Mouse (Mus musculus) urinary bladder, postnatal 14 days (tissue): ENCODE measurements at regions not wholly inside any gene's neighbourhood (a gene's known extent, or its start where the extent isn't known, plus 50 kb on each side); places are given as distances from the start of the nearest gene placed in this dataset.

ENCODE experiments used
- DNase-seq: peaks from one replicate; pipeline ENCODE4 v3.0.0; 2021; ENCODE audit warnings: low spot score

DNA sequence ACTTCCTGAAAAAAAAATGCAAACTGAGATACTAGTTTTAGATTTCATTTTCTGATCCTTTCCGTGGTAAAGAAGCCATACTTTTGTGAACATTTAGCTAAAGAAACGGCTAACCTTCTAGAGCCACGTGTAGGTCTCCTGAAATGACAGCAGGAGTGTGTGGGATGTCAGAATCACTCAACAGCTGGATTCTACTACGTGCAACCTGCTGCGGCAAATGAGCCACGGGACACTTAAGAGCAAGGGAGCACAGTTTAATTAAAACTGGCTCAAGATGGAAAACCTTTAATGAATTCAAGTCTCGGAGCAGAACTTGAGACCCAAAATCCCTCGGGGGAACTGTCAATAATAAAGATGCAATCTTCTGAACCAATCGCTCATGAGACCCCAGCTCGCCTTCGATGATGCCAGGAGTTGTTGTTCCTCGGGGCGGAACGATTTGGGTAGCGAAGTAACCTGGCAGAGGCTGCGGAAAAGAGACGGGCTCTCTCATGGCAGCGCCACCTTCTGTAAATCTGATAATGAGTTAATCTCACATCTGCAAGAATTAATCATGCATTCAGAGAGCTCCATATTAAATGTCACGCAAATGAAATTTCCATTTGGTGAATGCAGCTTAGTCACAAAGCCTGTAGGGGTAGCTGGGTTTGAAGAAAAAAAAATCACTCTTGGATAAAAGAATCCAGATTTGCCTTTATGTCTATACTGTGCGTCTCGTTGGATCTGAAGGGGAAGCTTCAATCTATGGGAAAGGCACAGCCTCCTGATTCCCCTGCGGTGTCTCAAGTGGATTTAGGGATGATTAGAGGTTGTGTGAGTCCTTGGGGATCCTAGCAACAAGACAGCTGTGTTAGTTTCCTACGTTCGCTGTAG lies 90.9 kb upstream of the Krr1 start:
- no peak for DNase-seq

DNA sequence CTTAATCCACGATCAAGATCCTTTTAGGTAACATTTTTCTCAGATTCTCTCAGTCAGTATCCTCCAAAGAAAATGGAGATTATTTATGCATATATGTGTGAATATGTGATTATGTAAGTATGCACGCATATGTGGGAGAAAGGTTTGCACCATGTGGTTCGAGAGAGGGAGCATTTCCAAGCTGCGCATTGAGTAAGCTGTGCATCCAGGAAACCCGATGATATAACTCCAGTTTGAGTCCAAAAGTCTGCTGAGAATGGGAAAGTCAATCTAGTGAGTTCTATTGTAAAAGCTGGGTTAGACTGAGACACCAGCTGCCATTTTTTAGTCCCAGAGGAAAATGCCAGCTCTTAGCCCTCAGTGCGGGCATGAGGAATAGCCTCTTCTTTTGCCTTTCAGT lies 89.9 kb upstream of the Krr1 start:
- DNase-seq, result no peak

DNA sequence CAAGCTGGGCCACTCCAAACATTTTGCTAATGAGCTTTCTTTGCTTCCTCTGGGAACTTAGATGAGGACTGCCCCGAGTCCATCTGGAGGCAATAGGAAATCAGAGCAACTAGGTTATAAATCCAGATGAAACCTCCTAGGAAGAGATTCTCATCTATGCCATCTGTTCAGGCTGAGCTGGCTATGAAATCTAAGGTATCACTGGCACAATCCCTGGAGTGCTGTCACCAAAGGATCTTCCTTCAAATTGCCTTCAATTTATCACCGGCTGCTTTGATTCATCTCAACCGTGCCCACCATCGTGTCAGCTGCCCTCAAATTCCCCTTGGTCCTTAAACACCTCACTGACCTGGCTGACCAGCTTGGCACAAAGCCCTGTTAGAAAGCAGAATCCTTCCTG lies 87.8 kb upstream of the Krr1 start:
- DNase-seq, result no peak

DNA sequence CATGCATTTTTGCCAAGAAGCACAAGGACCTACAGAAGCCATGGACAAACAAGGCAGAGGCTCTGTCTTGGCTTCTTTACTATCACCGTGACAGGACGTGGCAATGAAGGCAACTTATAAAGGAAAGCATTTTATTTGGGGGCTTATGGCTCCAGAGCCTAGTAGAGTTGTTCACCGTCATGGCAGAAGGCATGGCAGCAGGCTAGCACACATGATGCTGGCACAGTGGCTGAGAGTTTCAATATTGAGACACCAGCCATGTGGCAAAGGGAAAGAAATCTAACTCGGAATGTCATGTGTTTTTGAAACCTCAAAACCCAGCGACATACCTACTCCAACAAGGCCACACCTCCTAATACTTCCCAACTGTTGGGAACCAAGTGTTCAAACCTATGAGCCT lies 83.4 kb upstream of the Krr1 start:
- no peak for DNase-seq

DNA sequence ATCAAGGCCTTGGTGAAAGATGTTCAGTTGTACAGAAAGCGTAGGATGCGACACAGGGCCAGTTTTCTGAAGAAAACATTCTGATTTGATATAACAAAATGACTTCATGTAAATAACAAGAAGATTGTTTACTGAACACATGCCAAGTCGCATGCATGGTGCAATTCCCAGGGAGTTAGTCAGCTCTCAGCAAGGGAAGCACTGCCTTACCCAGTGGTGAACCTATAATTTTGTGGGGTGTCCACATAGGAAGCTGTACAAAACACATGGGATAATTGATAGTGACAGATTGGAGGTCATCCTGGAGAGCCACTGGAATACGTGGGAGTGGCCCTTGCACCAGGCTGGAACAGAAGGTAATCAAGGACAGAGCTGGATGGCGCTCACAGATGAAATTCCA lies 79.0 kb upstream of the Krr1 start:
- peak; percentile 15 for DNase-seq

DNA sequence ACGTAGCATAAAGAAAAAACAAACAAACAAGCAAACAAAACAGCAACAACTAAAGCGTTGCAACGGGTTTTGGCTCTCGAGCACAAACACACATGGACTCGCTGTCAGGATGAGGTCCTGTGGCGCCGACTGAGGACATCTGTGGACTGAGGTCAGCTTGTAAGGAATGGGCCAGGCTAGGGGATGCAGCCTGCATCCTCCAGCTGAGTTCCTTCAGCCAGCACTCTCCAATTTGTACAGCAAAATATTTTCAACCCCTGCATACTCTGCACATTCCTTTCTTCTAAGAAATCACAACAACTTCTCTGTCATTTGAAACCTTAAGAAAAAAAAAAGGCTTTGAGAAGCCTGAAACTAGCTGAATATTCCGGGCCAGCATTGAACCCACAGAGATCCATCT lies 78.5 kb upstream of the Krr1 start:
- peak; percentile 71 for DNase-seq

DNA sequence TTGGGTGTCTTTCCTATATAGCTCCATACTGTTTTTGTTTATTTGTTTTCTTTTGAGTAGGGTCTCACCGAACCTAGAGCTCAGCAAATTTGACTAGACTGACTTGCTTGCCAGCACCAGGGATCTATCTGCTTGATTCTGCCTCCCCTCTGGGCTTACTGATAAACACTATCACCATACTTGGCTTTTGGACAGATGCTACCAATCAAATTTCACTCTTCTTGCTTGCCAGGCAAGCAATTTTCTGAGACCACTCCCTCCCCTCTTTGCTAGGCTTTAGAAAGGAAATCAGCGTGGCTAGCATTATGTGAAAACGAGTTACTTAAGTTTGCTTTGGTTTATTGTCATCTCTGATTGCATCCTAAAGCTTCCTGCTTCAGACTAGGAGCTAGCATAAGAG lies 75.1 kb upstream of the Krr1 start:
- DNase-seq, result no peak

DNA sequence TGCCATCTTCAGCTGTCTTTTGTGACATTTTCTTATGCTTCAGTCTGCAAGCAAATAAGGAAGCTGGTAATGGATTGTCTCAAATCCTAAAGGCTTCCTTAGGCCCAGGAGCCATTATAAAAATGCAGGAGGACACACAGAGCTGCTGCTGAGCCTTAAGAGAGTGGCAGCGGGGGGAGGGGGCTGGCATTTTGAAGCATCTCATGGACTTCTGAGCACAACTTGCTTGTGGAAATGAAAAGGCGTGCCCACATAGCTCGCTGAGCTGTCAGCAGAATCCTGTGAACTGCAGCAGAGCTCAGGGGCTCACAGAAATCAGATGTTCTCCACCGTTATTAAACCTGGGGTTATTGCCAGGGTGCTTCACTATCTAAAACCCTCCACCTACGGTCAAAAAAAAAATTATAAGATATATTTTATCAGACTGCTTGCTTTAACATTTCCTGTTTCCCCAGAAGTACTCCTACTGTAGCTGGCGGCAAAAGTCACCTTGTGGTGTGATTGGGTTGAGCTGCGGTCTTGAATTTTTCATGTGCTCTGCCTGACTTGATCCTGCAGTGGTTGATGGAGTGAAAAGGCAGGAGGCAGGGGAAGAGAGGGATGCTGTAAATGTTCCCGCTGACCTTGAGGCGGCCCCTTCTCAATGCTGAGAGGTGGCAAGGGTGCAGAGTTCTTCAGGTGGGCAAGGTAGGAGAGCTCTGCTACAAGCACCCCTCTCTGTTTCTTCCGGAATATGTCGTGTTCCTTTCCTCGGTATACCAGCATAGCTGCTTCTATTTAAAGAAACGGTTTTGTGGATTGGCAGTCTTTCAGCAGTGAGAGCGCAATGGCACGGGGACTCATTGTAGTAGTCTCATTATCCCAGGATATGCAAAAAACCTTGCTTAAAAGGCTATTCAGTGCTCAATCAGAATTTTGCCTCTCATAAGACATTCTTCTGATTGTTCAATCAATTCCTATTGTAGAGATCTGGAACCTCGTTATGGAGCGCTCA lies 71.4 kb upstream of the Krr1 start:
- no peak for DNase-seq

DNA sequence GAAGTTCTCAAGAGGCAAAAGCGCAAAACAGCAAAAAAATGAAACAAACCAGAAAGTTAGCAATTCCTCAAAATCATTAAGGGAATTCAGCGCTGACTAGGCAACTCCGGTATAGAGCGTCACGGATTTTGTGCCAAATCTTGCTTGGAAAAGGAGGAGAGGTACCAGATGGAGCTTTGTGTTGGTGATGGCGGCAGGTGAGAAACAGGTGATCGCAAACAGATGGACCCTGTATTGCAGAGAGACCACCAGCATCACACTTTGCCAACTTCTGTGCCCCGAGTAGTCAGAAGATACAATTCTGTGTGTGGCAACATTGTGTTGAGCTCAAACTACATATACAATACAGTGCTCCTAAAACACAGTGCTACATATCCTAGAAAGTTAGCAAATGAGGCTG lies 68.5 kb upstream of the Krr1 start:
- no peak for DNase-seq

DNA sequence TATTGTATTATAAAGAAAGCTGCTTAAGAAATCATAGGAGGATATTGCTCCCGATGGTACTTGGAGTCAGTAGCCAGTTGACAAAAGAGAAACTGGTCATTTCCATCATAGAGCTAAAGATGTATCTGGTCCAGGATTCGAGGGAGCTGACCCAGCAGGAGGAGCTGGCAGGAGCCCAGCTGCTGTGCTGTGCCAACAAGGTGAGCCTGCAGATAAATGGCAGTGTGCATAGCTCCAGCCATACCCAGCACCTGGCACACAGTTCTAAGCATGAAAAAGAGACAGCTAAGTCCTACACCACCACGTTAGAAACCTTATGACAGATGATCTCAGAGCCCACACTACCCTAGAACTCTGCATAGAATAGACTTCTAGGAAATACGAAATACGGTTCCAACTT lies 64.6 kb upstream of the Krr1 start:
- DNase-seq, result no peak

DNA sequence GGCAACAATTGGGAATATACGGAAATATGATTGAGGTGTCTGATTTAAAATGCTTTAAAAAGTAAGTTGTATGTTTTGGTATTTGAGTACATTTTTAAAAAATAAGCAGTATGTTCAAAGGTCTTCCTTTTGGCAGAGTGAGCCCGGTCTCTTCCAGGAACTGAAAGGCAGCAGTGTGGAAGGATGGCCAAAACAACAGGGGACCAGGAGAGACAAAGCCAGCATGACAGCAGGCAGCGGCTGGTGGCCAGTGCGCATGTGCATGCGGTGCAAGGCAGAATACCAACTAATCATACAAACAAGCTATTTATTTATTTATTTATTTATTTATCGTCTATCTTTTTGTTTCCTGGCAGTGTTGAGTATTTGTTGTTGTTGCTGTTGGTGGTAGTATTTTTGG lies 59.9 kb upstream of the Krr1 start:
- no peak for DNase-seq

DNA sequence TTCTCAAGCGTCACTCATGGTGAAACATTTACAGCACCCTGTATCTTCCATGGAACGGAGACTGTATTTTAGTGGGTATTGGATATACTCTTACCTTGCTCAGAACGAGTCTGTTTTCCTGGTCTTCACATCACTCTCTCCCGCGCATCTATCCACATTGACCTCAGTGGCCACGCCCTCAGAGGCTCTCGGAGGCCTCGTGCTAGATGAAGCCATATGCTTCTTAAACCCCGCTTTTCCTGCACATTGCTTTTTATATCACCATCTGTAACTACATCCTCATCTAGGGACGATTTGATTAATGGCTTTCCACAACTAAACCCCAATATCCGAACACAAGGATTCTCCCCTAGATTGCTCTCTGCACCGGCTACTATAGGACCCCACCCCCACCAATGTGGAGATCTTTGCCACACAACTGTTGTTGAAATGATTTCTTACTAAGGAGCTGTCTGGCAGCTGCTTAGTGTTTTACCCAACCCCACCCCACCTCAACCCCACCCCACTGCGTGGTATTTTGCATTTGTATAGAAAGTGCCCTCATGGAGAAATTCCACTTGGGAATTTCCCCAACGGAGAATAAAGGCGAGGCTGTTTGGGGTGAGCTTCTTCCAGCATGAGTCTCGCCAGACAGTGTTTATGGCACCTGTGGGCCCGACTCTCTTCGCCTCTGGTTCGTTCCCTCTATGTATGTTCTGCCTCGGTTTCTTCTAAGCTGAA lies 59.2 kb upstream of the Krr1 start:
- no peak for DNase-seq

DNA sequence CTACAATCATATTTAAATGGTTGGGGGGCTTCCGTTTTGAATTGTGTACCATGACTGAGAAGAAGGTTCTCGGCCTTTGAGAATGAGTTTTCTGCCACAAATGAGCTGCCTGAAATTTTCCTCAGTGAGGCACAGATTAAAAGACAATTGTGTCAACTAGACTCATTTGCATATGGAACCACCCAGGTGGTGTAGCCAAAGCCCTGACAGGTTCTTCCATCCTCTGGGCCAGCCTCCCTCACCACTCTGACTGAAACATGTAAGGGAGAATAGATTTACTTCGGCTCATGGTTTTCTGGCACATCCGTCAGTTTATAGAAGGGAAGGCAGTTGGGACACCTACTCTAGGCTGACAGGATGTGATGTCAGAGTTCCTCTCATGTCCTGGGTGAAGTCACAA lies 58.2 kb upstream of the Krr1 start:
- no peak for DNase-seq

DNA sequence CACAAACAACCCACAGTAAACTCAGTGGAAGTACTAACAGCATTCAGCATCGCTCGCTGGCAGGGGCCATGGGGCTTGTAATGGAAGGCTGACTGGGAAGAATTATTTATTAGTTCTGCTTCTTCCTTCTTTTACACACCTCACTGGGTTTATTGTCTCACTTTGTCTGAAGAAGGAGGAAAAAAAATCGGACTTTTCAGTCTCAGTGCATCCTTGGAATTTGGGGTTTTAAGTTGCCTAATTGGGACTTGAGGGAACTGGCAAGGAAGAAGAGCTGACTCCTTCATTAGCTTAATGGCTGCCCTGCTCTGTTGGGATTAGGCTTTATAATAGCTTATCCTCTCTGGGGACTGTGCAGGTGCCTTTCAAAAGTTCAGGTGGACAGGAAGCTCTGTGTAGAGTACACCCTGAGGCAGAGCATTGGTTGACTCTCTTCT lies 54.4 kb upstream of the Krr1 start:
- no peak for DNase-seq

DNA sequence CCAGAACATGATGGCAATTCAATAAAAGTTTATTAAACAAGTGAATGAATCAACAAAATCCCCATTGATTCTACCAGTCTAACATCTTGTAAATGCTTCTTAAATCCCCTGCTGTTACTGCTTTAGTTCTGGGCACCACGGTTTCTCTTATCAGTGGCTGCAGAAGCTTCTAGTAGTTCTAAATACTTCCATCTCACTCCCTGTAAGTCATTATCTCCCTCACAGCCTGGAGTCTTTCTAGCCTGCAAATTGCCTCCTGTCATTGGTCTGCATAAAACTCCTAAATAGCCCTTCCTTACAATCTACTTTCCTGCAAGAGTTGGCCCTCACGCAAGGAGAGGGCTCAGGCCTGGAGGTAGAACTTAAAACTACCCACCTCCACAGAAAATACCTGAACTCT lies 53.0 kb upstream of the Krr1 start:
- DNase-seq, result no peak

DNA sequence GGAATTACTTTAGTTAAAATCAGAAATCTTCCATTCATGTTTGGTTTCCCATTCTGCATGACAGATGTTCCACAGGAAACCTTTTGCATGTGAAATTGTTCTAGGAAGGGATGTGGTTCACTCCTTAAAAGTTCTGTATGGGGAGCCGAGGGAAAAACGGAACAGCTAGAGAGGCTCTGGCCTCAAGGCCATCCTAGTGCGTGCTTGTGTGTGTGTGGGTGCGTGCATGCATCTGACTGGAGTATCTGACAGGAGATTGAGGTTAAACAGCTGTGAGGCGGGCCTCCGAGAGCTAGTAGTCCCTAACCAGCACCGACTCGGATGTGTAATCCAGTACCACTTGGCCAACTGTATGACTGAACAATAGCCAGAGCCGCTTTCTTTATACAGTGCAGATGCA lies 51.0 kb upstream of the Krr1 start:
- no peak for DNase-seq
